Mouse (Mus musculus) fat pad, adult 2 months (tissue): ENCODE results near the gene Pi4ka.

Experiments
- DNase-seq: peaks from one replicate; pipeline ENCODE4 v3.0.0-alpha.2; 2011; ENCODE audit warnings: low read depth, low spot score; ENCODE audit errors: extremely low read depth

Pi4ka gene

GRCm38 (mm10) chr16:17336089-17336488 is 70.0 kb downstream of the Pi4ka start:
- no peak for DNase-seq

GRCm38 (mm10) chr16:17334574-17334973 is 71.5 kb downstream of the Pi4ka start:
- DNase-seq = no peak

- DNase-seq = no peak
Observed at GRCm38 (mm10) chr16:17331855-17332254, 74.3 kb downstream of the Pi4ka start.

GRCm38 (mm10) chr16:17331116-17331515 is 75.0 kb downstream of the Pi4ka start, which contains the start of gene Serpind1:
Gene Serpind1 (plus strand): TSS chr16:17331371.
- DNase-seq = no peak

GRCm38 (mm10) chr16:17329848-17330570 is 76.1 kb downstream of the Pi4ka start:
- no peak for DNase-seq

- DNase-seq = no peak
Observed at GRCm38 (mm10) chr16:17326064-17326463, 80.0 kb downstream of the Pi4ka start.

GRCm38 (mm10) chr16:17324745-17325144 is 81.4 kb downstream of the Pi4ka start:
- no peak for DNase-seq

- DNase-seq = no peak
Observed at GRCm38 (mm10) chr16:17321481-17321880, 84.6 kb downstream of the Pi4ka start.

GRCm38 (mm10) chr16:17316554-17316953 is 89.6 kb downstream of the Pi4ka start:
- no peak for DNase-seq

GRCm38 (mm10) chr16:17312531-17312930 is 93.6 kb downstream of the Pi4ka start:
- no peak for DNase-seq

GRCm38 (mm10) chr16:17309036-17309435 is 97.1 kb downstream of the Pi4ka start:
- no peak for DNase-seq

- no peak for DNase-seq
Observed at GRCm38 (mm10) chr16:17307461-17307860, 98.7 kb downstream of the Pi4ka start.

- DNase-seq = no peak
Observed at GRCm38 (mm10) chr16:17303521-17304245, 102.4 kb downstream of the Pi4ka start.

- DNase-seq = no peak
Observed at GRCm38 (mm10) chr16:17300818-17301217, 105.3 kb downstream of the Pi4ka start.

GRCm38 (mm10) chr16:17292751-17293150 is 113.4 kb downstream of the Pi4ka start:
- no peak for DNase-seq

GRCm38 (mm10) chr16:17291016-17291415 is 115.1 kb downstream of the Pi4ka start:
- no peak for DNase-seq

- no peak for DNase-seq
Observed at GRCm38 (mm10) chr16:17287103-17287502, 119.0 kb downstream of the Pi4ka start.

GRCm38 (mm10) chr16:17283151-17283550 is 123.0 kb downstream of the Pi4ka start:
- no peak for DNase-seq

- no peak for DNase-seq
Observed at GRCm38 (mm10) chr16:17280471-17280870, 125.6 kb downstream of the Pi4ka start.

- DNase-seq = no peak
Observed at GRCm38 (mm10) chr16:17277342-17278211, 128.5 kb downstream of the Pi4ka start.
